Mouse (Mus musculus) kidney, postnatal 25 days (tissue): Measurements from ENCODE around the gene Auts2.

ENCODE experiments used
- DNase-seq, 2 experiments: peaks; one replicate each; pipeline ENCODE4 v3.0.0; 2021; ENCODE audit warnings: mixed read lengths in 2 of 2

Gene Auts2

GRCm38 (mm10) chr5:132448401-132449066 lies 94.6 kb downstream of the Auts2 start:
- no peak for DNase-seq

- no peak for DNase-seq
These were observed 97.8 kb downstream of the Auts2 start for GRCm38 (mm10) chr5:132445213-132445954.

DNA sequence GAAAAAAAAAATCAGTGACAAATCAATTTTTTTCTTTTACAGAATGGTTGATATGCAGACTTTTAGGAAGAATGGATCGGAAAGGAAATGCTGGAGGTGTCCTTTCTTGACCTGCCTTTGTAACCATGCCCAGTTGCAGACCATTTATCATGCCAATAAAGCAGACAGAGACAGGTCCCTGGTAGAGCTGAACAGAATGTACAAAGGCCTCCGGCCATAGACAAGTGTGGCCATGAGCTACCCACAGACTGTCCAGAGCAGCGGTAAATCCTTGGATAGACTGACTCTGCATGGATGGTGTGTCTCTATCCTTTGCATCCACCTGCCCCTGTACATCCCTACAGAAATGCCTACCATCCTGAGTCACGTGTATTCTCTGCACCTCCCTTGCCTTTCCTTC lies 100.2 kb downstream of the Auts2 start:
- no peak for DNase-seq

DNA sequence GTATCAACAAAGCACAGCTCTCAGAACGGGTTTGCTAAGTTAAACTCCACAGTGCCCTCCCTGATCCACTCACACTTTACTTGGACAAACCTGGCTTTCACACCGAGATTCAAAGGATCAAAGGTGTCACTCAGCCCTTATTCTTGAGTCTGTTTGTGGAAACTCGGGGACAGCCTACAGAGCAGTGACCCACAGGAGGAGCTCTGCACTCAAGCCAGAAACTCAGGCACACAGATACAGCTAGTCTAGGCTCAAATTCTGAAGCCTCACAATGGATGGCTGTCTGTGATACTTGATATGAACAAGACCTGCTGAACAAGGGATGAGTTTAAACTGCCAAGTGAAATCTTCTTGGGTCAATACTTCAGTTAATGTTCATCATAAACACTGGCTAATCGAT lies 104.7 kb downstream of the Auts2 start:
- no peak for DNase-seq

- DNase-seq, result no peak
These were observed 105.2 kb downstream of the Auts2 start for GRCm38 (mm10) chr5:132437994-132438393.

DNA sequence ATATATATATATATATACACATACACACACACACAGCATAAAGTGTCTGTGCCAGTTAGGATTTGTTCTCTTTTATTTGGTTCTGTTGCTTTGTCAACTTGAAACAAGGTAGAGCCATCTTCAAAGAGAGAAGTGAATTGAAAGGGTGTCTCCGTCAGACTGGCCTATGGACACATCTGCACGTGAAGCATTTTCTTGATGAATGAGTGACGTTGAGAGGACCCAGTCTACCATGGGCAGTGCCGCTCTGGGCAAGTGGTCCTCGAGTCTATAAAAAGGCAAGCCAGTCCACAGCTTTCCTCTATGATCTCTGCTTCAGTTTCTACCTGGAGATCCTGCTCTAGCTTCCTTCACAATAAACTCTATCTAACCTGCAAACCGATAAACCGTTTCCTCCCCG lies 105.7 kb downstream of the Auts2 start:
- no peak for DNase-seq

GRCm38 (mm10) chr5:132436901-132437300 lies 106.2 kb downstream of the Auts2 start:
- DNase-seq, result peak; percentile 37 to 45

DNA sequence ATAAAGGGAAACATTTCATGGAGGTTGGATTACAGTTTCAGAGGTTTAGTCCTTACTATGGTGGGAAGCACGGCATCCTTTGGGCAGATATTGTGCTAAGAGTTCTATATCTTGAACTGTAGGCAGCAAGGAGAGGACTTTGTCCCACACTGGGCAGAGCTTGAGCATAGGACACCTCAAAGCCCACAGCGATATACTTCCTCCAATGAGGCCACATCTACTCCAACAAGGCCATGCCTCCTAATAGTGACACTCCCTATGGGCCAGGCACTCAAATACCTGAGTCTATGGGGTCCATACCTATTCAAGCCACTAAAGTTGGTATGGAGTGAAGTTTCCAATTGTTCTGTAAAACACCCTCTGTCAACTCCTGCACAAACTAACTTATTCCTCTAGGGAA lies 106.7 kb downstream of the Auts2 start:
- DNase-seq, result no peak

- no peak for DNase-seq
These were observed 107.7 kb downstream of the Auts2 start for GRCm38 (mm10) chr5:132435401-132435800.

DNA sequence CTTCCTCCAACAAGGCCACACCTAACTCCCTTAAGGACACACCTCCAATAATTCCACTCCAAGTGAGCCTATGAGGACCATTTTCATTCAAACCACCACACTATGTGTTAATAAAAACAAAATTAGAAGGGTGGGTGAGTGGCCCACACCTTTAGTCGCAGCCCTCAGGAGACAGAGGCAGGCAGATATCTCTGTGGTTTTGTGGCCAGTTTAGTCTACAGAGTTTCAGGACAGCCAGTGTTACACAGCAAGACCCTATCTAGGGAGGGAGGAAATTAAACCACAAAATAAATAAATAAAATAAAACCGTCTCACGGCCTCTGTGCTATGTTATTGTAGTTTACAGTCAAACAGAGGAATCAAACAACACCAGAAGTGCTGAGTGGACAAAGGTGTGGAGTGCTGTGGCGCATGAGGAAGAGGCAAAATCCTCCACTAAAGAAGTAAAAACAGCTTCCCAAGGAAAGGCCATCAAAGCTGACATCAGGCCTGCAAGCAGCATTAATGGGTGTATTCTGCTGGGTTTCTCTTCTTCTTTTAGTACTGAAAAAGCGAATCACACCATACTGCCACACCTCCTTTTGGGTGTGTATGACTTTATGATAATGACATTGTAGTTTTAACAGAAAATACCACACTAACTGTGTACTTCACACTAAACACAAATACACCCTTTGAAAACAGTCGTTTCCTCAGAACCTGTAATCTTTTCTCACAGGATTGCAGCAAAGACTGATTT lies 109.6 kb downstream of the Auts2 start:
- DNase-seq, result no peak

DNA sequence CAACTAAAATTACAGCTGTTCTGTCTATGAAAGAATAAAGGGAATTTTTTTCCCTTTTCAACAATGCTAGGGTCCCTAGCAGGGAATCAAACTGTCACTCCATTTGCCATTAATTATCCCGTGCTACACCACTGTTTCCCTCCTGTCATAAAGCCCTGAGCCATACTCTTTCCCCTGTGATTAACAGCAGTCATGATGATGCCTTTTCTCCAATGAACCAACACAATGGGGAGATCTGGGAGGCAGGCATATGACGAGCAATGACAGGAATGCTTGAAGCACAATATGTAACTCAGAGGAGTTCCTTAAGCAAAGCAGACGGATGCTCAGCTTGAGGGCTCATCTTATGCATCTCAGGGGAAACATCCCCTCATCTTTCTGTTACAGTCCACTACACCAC lies 113.8 kb downstream of the Auts2 start:
- no peak for DNase-seq

GRCm38 (mm10) chr5:132426342-132426741 lies 116.8 kb downstream of the Auts2 start:
- DNase-seq, result no peak

GRCm38 (mm10) chr5:132425792-132426309 lies 117.3 kb downstream of the Auts2 start:
- DNase-seq, result no peak

GRCm38 (mm10) chr5:132410338-132410852 lies 132.7 kb downstream of the Auts2 start:
- no peak for DNase-seq

DNA sequence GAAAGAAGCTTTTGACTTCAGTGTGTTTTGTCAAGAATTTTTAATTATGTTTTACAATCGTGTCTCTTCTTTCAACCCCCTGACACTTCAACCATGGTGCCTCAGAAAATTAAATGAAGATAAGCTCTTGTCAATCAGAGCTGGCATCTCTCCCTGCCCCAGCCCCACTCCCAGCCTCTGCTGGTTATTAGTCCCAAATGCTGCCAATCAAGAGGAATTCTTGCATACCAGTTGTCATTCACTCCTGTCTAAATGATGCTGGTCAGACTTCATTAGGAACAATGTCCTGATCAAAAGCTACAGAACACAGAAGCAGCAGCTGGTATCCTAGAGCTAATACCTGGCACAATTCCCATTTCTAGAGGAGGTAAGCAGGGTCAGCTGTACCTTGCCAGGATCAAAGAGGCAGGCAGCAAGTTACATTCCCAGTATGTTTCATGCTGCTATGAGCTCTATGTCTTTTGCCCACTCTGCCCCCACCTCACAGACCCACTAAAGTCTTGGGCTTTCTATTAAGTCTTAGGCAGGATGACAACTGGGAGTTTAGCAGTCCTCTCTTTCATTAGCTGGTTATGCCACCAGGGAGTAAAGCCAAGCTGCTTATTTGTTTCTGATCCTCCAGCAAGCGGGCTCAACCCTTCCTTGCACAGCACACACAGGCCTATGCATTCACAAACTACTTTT lies 134.1 kb downstream of the Auts2 start:
- DNase-seq, result no peak

- no peak for DNase-seq
These were observed 142.6 kb downstream of the Auts2 start for GRCm38 (mm10) chr5:132400556-132400955.

- DNase-seq, result no peak
These were observed 143.7 kb downstream of the Auts2 start for GRCm38 (mm10) chr5:132399486-132399885.

GRCm38 (mm10) chr5:132395922-132396321 lies 147.2 kb downstream of the Auts2 start:
- DNase-seq, result no peak

GRCm38 (mm10) chr5:132394800-132395575 lies 148.2 kb downstream of the Auts2 start:
- no peak for DNase-seq

- DNase-seq, result peak; percentile 47
These were observed 151.0 kb downstream of the Auts2 start for GRCm38 (mm10) chr5:132391831-132392763.

GRCm38 (mm10) chr5:132388746-132389145 lies 154.4 kb downstream of the Auts2 start:
- DNase-seq, result no peak
